Mouse (Mus musculus): ENCODE results near the gene Zbtb3.
A peak's percentile ranks its signal among the peaks of the same experiment; 100 is the strongest.

The Zbtb3 gene

GRCm38 (mm10) chr19:8841012-8841411, 38.7 kb downstream of the Zbtb3 start:
- no peak for DNase-seq (ENCODE audit: low spot score)

DNA sequence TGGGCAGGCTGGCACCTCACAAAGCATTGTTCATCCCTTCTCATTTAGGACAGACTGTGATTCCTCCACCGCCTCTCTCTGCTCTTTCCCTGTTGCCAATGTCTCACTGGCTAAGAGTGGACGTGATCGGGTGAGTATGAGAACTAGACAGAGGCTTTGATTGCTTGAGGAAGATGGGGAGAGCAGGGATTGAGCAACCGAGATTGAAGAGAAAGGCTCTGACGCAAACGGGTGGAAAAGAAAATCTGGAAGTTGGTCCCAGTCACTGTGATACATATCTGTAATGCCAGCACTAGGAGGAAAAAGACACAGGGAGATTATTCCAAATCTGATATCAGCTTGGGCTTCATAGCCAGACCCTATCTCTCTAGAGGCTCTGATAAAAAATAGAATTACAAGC, 40.6 kb downstream of the Zbtb3 start:
- DNase-seq (ENCODE audit: low spot score) = no peak

GRCm38 (mm10) chr19:8844371-8845129, 42.2 kb downstream of the Zbtb3 start:
- DNase-seq (ENCODE audit: low spot score) = peak; percentile 82

DNA sequence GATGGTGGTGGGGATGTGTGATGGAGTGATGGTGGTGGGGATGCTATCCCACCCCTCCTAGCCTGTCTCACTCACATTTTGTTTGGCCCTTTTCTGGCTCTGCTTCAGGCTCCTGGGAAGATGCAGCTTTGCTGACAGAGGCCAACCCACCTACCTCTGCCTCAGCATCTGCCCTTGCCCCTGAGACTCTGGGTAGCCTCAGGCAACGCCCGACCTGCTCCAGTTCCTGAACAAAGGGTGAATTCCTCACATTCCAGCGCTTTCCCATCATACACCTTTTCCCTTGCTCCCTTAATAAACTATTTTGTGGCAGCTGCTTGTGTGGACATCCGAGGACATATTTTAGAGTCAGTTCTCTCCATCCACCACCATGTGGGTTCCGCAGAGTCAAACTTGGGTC, 46.0 kb downstream of the Zbtb3 start:
- no peak for DNase-seq (ENCODE audit: low spot score)

GRCm38 (mm10) chr19:8850402-8850901, 48.1 kb downstream of the Zbtb3 start, which contains the start of gene Lrrn4cl:
Lrrn4cl (plus strand) TSS chr19:8850768.
- no peak for DNase-seq (ENCODE audit: low spot score)

DNA sequence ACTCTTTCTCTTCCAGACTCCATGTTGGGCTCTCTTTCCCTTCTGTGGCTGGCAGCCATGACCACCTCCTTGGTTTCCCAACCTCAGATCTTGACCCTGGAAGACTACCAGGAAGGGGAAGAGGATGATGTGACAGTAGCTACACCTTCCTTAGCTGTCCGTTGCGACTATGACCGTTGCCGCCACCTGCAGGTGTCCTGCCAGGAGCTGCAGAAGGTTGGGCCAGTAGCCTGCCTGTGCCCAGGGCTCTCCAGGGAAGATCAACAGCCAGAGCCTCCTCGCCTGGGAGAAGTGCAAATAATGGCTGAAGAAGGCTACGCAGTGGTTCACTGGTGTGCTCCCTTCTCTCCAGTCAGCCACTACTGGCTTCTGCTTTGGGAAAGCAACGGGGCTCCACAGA, 49.3 kb downstream of the Zbtb3 start:
- DNase-seq (ENCODE audit: low spot score) = no peak

GRCm38 (mm10) chr19:8852236-8852928, 50.0 kb downstream of the Zbtb3 start:
- DNase-seq (ENCODE audit: low spot score) = no peak

DNA sequence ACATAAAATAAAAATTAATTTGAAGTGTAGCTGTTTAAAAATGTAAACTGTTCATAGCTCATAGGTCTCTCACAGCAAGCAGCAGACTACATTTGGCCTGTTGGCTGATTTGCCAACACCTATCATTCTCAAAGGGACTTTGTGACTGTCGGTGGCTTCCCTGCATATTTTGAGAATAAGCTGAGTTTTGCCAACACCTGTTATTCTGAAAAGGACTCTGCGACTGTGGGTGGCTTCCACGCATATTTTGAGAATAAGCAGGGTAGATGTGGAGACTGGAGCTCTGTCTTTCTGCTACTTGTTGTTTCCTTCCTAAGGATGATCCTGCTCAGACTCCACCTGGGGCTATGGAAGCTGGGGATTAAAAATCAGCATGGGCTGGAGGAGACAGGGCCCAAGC, 50.8 kb downstream of the Zbtb3 start:
- DNase-seq (ENCODE audit: low spot score) = no peak
